Mouse (Mus musculus): ENCODE results near the gene Olfr545. TPM values are rescaled to one million over a fixed set of nuclear protein-coding genes. Genes with fewer than 3 reads are reported as not detected.
A peak's percentile ranks its signal among the peaks of the same experiment; 100 is the strongest.

The Olfr545 gene
- polyA plus RNA-seq, 1 experiment from 2014 or later, result 0.11 TPM

GRCm38 (mm10) chr7:102476601-102477000, 22.8 kb downstream of the Olfr545 start:
- no peaks in the 10 kb centered on the region for H3K9me3 ChIP-seq (replicated peaks)
- no peak for DNase-seq (ENCODE audit: low spot score)
- H3K27me3 ChIP-seq (ENCODE audit: low read depth, poor library complexity, severe bottlenecking), result no peaks in the 10 kb centered on the region
- H3K4me1 ChIP-seq, result no peaks in the 10 kb centered on the region
- no peak overlapping the region for H3K4me3 ChIP-seq
- WGBS, result 96% methylated on average over 5 of the region's 5 CpGs
- H3K27ac ChIP-seq (replicated peaks), result no peak overlapping the region
- H3K36me3 ChIP-seq, result peaks cover 8% of the 10 kb centered on the region; the same call in 1 of the 2 replicates

DNA sequence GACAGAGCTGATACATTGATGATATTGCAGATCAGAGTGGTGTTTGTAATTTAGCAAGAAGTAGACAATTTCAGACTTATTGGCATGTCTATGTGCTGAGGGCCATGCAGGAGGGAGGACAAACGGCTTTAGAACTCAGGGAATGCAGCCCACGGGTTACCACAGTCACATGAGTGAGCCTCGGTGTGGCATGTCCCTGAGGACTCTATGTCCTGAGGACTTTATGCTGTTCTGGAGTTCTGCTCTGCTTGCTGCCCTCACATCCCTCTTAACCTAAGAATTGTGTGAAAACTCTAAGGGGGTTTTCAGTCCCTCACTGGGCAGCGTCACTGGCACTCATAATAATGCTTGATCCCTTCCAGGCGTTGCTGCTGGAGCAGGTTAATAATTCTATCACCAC, 26.7 kb downstream of the Olfr545 start:
- Histone ChIP-seq H3K4me3 (no peak overlapping the region), H3K36me3 (peaks cover 45% of the 10 kb centered on the region), H3K9me3 (replicated peaks) (no peaks in the 10 kb centered on the region), H3K4me1 (no peaks in the 10 kb centered on the region), H3K27ac (replicated peaks) (no peak overlapping the region), H3K27me3 (ENCODE audit: low read depth, poor library complexity, severe bottlenecking) (no peaks in the 10 kb centered on the region)
- 75% methylated on average over 5 of the region's 5 CpGs for WGBS
- DNase-seq (ENCODE audit: low spot score), result no peak

DNA sequence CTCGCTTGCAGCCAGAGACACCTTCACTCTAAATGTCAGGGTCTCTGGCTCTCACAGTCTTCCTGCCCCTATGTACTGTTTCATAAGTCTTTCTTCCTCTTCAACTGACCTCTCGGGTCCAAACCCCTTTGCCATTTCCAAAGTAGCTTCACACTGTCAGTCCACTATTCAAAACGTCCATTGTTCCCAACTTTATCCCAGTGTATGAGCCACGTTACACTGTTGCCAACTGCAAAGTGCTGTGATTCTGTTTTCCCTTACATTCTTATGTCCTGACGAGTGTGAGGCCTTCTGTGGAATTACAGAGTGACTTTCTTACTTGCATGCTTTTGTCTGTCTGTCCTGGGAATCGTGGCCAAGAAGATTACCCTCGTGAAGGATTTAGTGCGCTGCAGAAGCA, 31.8 kb downstream of the Olfr545 start:
- WGBS, result 90% methylated on average over 8 of the region's 8 CpGs
- no peaks in the 10 kb centered on the region for H3K4me1 ChIP-seq
- H3K9me3 ChIP-seq (replicated peaks), result no peaks in the 10 kb centered on the region
- H3K36me3 ChIP-seq, result peaks cover 87% of the 10 kb centered on the region
- no peak overlapping the region for H3K27ac ChIP-seq (replicated peaks)
- H3K27me3 ChIP-seq (ENCODE audit: low read depth, poor library complexity, severe bottlenecking), result no peaks in the 10 kb centered on the region
- DNase-seq (ENCODE audit: low spot score), result no peak
- no peak overlapping the region for H3K4me3 ChIP-seq

GRCm38 (mm10) chr7:102458618-102459380, 40.6 kb downstream of the Olfr545 start:
- H3K4me1 ChIP-seq, result no peaks in the 10 kb centered on the region
- H3K9me3 ChIP-seq (replicated peaks), result no peaks in the 10 kb centered on the region
- 85% methylated on average over 5 of the region's 5 CpGs for WGBS
- no peaks in the 10 kb centered on the region for H3K27me3 ChIP-seq (ENCODE audit: low read depth, poor library complexity, severe bottlenecking)
- DNase-seq (ENCODE audit: low spot score), result no peak
- peaks cover 100% of the 10 kb centered on the region for H3K36me3 ChIP-seq
- no peak overlapping the region for H3K4me3 ChIP-seq
- no peak overlapping the region for H3K27ac ChIP-seq (replicated peaks)

GRCm38 (mm10) chr7:102446438-102446837, 52.9 kb downstream of the Olfr545 start:
- Histone ChIP-seq H3K4me1 (peaks cover 21% of the 10 kb centered on the region), H3K36me3 (peaks cover 79% of the 10 kb centered on the region), H3K9me3 (replicated peaks) (no peaks in the 10 kb centered on the region), H3K27ac (replicated peaks) (no peak overlapping the region), H3K4me3 (no peak overlapping the region), H3K27me3 (ENCODE audit: low read depth, poor library complexity, severe bottlenecking) (no peaks in the 10 kb centered on the region)
- no peak for DNase-seq (ENCODE audit: low spot score)
- WGBS, result 94% methylated on average over 9 of the region's 9 CpGs

GRCm38 (mm10) chr7:102444301-102444700, 55.1 kb downstream of the Olfr545 start:
- Histone ChIP-seq H3K27me3 (ENCODE audit: low read depth, poor library complexity, severe bottlenecking) (peaks cover 8% of the 10 kb centered on the region; the same call in 1 of the 2 replicates), H3K27ac (replicated peaks) (no peak overlapping the region), H3K4me3 (peak overlapping the region; percentile 27; the same call in 1 of the 2 replicates), H3K36me3 (peaks cover 58% of the 10 kb centered on the region), H3K4me1 (peaks cover 21% of the 10 kb centered on the region), H3K9me3 (replicated peaks) (no peaks in the 10 kb centered on the region)
- DNase-seq (ENCODE audit: low spot score), result no peak
- 93% methylated on average over 2 of the region's 2 CpGs for WGBS

GRCm38 (mm10) chr7:102442432-102442831, 56.9 kb downstream of the Olfr545 start:
- DNase-seq (ENCODE audit: low spot score), result no peak
- H3K27ac ChIP-seq (replicated peaks), result peak overlapping the region; percentile 97
- peaks cover 21% of the 10 kb centered on the region for H3K4me1 ChIP-seq
- peak overlapping the region; percentile 89 for H3K4me3 ChIP-seq
- peaks cover 13% of the 10 kb centered on the region for H3K27me3 ChIP-seq (ENCODE audit: low read depth, poor library complexity, severe bottlenecking)
- peaks cover 39% of the 10 kb centered on the region for H3K36me3 ChIP-seq
- H3K9me3 ChIP-seq (replicated peaks), result no peaks in the 10 kb centered on the region
- WGBS, result 1% methylated on average over 4 of the region's 4 CpGs

- WGBS, result under 1% methylated on average over 46 of the region's 56 CpGs
- Histone ChIP-seq H3K27me3 (ENCODE audit: low read depth, poor library complexity, severe bottlenecking) (peaks cover 13% of the 10 kb centered on the region), H3K4me1 (peaks cover 21% of the 10 kb centered on the region), H3K9me3 (replicated peaks) (no peaks in the 10 kb centered on the region), H3K27ac (replicated peaks) (peak within 1 kb of the TSS; percentile 97), H3K4me3 (peak within 1 kb of the TSS; percentile 89), H3K36me3 (peaks cover 33% of the 10 kb centered on the region)
- peak; percentile 95 for DNase-seq (ENCODE audit: low spot score)
Measured at GRCm38 (mm10) chr7:102441657-102442391, 57.5 kb downstream of the Olfr545 start, which contains the start of gene Rrm1. TSS of gene Rrm1 (plus strand) at chr7:102441695.

Other genes with a start within 250 kb of the Olfr545 start
- gene Rhog, start 243.5 kb downstream of the Olfr545 start, polyA plus RNA-seq (2016; fragmentation: Nextera tagmentation; extraction: Ambion mirVana), result 34.8 and 34.9 TPM in 2 replicates
- gene Stim1, start 231.8 kb downstream of the Olfr545 start, polyA plus RNA-seq (2016; fragmentation: Nextera tagmentation; extraction: Ambion mirVana), result 11.7 and 12.4 TPM in 2 replicates
- 274 TPM in 2 replicates for gene Rrm1, start 57.9 kb downstream of the Olfr545 start, polyA plus RNA-seq (2016; fragmentation: Nextera tagmentation; extraction: Ambion mirVana)
- 0.35 TPM in 2 replicates for gene Olfr543, start 17.9 kb downstream of the Olfr545 start, polyA plus RNA-seq (2016; fragmentation: Nextera tagmentation; extraction: Ambion mirVana)
- gene Olfr544, start 11.3 kb downstream of the Olfr545 start, polyA plus RNA-seq (2016; fragmentation: Nextera tagmentation; extraction: Ambion mirVana), result 0.11 and 0.17 TPM in 2 replicates
- not detected in 2 replicates for gene Olfr547, start 35.2 kb upstream of the Olfr545 start, polyA plus RNA-seq (2016; fragmentation: Nextera tagmentation; extraction: Ambion mirVana)
- gene Olfr548-ps1, start 41.3 kb upstream of the Olfr545 start, polyA plus RNA-seq (2016; fragmentation: Nextera tagmentation; extraction: Ambion mirVana), result not detected in 2 replicates
- gene Olfr549, start 50.3 kb upstream of the Olfr545 start, polyA plus RNA-seq (2016; fragmentation: Nextera tagmentation; extraction: Ambion mirVana), result not detected in 2 replicates
- gene Trim21, start 65.9 kb upstream of the Olfr545 start, polyA plus RNA-seq (2016; fragmentation: Nextera tagmentation; extraction: Ambion mirVana), result 0.15 and 0.52 TPM in 2 replicates
- not detected in 2 replicates for gene Olfr550, start 71.9 kb upstream of the Olfr545 start, polyA plus RNA-seq (2016; fragmentation: Nextera tagmentation; extraction: Ambion mirVana)
- not detected in 2 replicates for gene Olfr551, start 92.3 kb upstream of the Olfr545 start, polyA plus RNA-seq (2016; fragmentation: Nextera tagmentation; extraction: Ambion mirVana)
- gene Olfr552, start 98.2 kb upstream of the Olfr545 start, polyA plus RNA-seq (2016; fragmentation: Nextera tagmentation; extraction: Ambion mirVana), result not detected in 2 replicates
- gene Olfr553, start 118.6 kb upstream of the Olfr545 start, polyA plus RNA-seq (2016; fragmentation: Nextera tagmentation; extraction: Ambion mirVana), result not detected in 2 replicates
- not detected in 2 replicates for gene Olfr554, start 138.9 kb upstream of the Olfr545 start, polyA plus RNA-seq (2016; fragmentation: Nextera tagmentation; extraction: Ambion mirVana)
- not detected in 2 replicates for gene Olfr555, start 159.2 kb upstream of the Olfr545 start, polyA plus RNA-seq (2016; fragmentation: Nextera tagmentation; extraction: Ambion mirVana)
- gene Olfr556, start 165.3 kb upstream of the Olfr545 start, polyA plus RNA-seq (2016; fragmentation: Nextera tagmentation; extraction: Ambion mirVana), result not detected in 2 replicates
- 10.1 and 11.8 TPM in 2 replicates for gene Trim68, start 187.8 kb upstream of the Olfr545 start, polyA plus RNA-seq (2016; fragmentation: Nextera tagmentation; extraction: Ambion mirVana)
- gene Olfr557, start 196.3 kb upstream of the Olfr545 start, polyA plus RNA-seq (2016; fragmentation: Nextera tagmentation; extraction: Ambion mirVana), result not detected in 2 replicates
- 0.04 TPM in 1 of 2 replicates, not detected in the other for gene Olfr558, start 202.6 kb upstream of the Olfr545 start, polyA plus RNA-seq (2016; fragmentation: Nextera tagmentation; extraction: Ambion mirVana)
- not detected in 2 replicates for gene Olfr33, start 219.5 kb upstream of the Olfr545 start, polyA plus RNA-seq (2016; fragmentation: Nextera tagmentation; extraction: Ambion mirVana)
- not detected in 2 replicates for gene Olfr559, start 227.9 kb upstream of the Olfr545 start, polyA plus RNA-seq (2016; fragmentation: Nextera tagmentation; extraction: Ambion mirVana)